Mouse (Mus musculus) MEL (cell line): Measurements from ENCODE around the gene Mturn. TPM values are rescaled to one million over a fixed set of nuclear protein-coding genes. Genes with fewer than 3 reads are reported as not detected.

Source experiments
- DNase-seq: peaks from one replicate; pipeline ENCODE4 v3.0.0; 2011; ENCODE audit warnings: low read depth, low spot score
- H3K27ac ChIP-seq: 2 replicates; pipeline ENCODE4 v1.5.1; 2012; ENCODE audit warnings: low read depth, mild to moderate bottlenecking, control low read depth, low read length, moderate library complexity; ENCODE audit not compliant: control insufficient read depth
- H3K27me3 ChIP-seq, 2 experiments: fragments of 150-350 bp in 1 of 2; sonication (generic) in 1 of 2; 2 replicates each; pipeline ENCODE4 v1.6.1; 2012; ENCODE audit warnings: low read length in 2 of 2, mild to moderate bottlenecking in 2 of 2, improper control_type of control experiment in 1 of 2, moderate library complexity in 1 of 2; ENCODE audit not compliant: insufficient read depth in 2 of 2, control insufficient read depth in 1 of 2
- H3K36me3 ChIP-seq, 2 experiments: 2 replicates each; pipeline ENCODE4 v1.6.1; 2012 to 2014; ENCODE audit warnings: low read length in 2 of 2, improper control_type of control experiment in 1 of 2, inconsistent platforms in 1 of 2, mild to moderate bottlenecking in 1 of 2; ENCODE audit not compliant: insufficient read depth in 2 of 2, control insufficient read depth in 1 of 2
- H3K4me1 ChIP-seq, 2 experiments: fragments of 150-350 bp in 1 of 2; sonication (generic) in 1 of 2; 2 replicates each; pipeline ENCODE4 v1.6.1; 2012; ENCODE audit warnings: low read length in 2 of 2, improper control_type of control experiment in 1 of 2, mild to moderate bottlenecking in 1 of 2; ENCODE audit not compliant: insufficient read depth in 2 of 2, control insufficient read depth in 1 of 2
- H3K4me3 ChIP-seq, 2 experiments: fragments of 150-350 bp in 1 of 2; sonication (generic) in 1 of 2; 2 replicates each; pipeline ENCODE4 v1.5.1; 2012; ENCODE audit warnings: low read depth in 2 of 2, low read length in 2 of 2, mild to moderate bottlenecking in 2 of 2, moderate library complexity in 2 of 2, control low read depth in 1 of 2, improper control_type of control experiment in 1 of 2; ENCODE audit not compliant: control insufficient read depth in 1 of 2, insufficient read depth in 1 of 2
- H3K79me2 ChIP-seq: 2 replicates; pipeline ENCODE4 v1.6.1; 2012; ENCODE audit warnings: mild to moderate bottlenecking, low read length, moderate library complexity; ENCODE audit not compliant: control insufficient read depth, poor library complexity, insufficient read depth
- H3K9ac ChIP-seq: 2 replicates; pipeline ENCODE4 v1.6.1; 2012; ENCODE audit warnings: low read depth, mild to moderate bottlenecking, control low read depth, low read length, moderate library complexity; ENCODE audit not compliant: control insufficient read depth, poor library complexity, severe bottlenecking
- H3K9me3 ChIP-seq: fragments of 150-350 bp; sonication (generic); replicated peaks from 2 replicates; pipeline ENCODE4 v1.6.1; 2012; ENCODE audit warnings: mild to moderate bottlenecking, low read length, improper control_type of control experiment, moderate library complexity; ENCODE audit not compliant: insufficient read depth
- BHLHE40 ChIP-seq: IDR thresholded peaks from 2 replicates; pipeline ENCODE4 v1.6.1; 2012; ENCODE audit warnings: low read depth, mild to moderate bottlenecking, inconsistent platforms, low read length, improper control_type of control experiment, borderline replicate concordance
- CHD2 ChIP-seq: IDR thresholded peaks from 2 replicates; pipeline ENCODE4 v1.6.1; 2011; ENCODE audit warnings: low read length, improper control_type of control experiment
- CTCF ChIP-seq, 3 experiments: IDR thresholded peaks in 2 of 3; conservative IDR thresholded peaks in 1 of 3; 2 replicates each; pipeline ENCODE4 v1.5.1; 2011 to 2012; ENCODE audit warnings: low read length in 3 of 3, low read depth in 2 of 3, mild to moderate bottlenecking in 2 of 3, improper control_type of control experiment in 1 of 3, inconsistent platforms in 1 of 3, mixed read lengths in 1 of 3, moderate library complexity in 1 of 3; ENCODE audit not compliant: control insufficient read depth in 1 of 3, insufficient read depth in 1 of 3, poor library complexity in 1 of 3, severe bottlenecking in 1 of 3
- ELF1 ChIP-seq: IDR thresholded peaks from 2 replicates; pipeline ENCODE4 v1.6.1; 2014; ENCODE audit warnings: low read depth, mild to moderate bottlenecking, inconsistent platforms, low read length, improper control_type of control experiment, moderate library complexity
- EP300 ChIP-seq, 2 experiments: IDR thresholded peaks; 2 replicates each; pipeline ENCODE4 v1.6.1; 2011; ENCODE audit warnings: improper control_type of control experiment in 2 of 2, low read length in 2 of 2, low read depth in 1 of 2, mild to moderate bottlenecking in 1 of 2
- GABPA ChIP-seq: IDR thresholded peaks from 2 replicates; pipeline ENCODE4 v1.6.1; 2012; ENCODE audit warnings: low read depth, mild to moderate bottlenecking, inconsistent platforms, low read length, improper control_type of control experiment, moderate library complexity
- GATA1 ChIP-seq: IDR thresholded peaks from 2 replicates; pipeline ENCODE4 v1.6.1; 2011; ENCODE audit warnings: low read depth, low read length, improper control_type of control experiment
- HCFC1 ChIP-seq: IDR thresholded peaks from 2 replicates; pipeline ENCODE4 v1.6.1; 2012; ENCODE audit warnings: low read depth, mild to moderate bottlenecking, inconsistent platforms, low read length, improper control_type of control experiment, moderate library complexity
- JUND ChIP-seq: IDR thresholded peaks from 2 replicates; pipeline ENCODE4 v1.6.1; 2011; ENCODE audit warnings: low read depth, mild to moderate bottlenecking, improper control_type of control experiment, low read length
- KAT2A ChIP-seq: conservative IDR thresholded peaks from 2 replicates; pipeline ENCODE4 v1.6.1; 2012; ENCODE audit warnings: low read depth, low read length, improper control_type of control experiment, inconsistent platforms
- MAFK ChIP-seq: IDR thresholded peaks from 2 replicates; pipeline ENCODE4 v1.6.1; 2011; ENCODE audit warnings: low read depth, mild to moderate bottlenecking, low read length, improper control_type of control experiment, borderline replicate concordance
- MAX ChIP-seq: IDR thresholded peaks from 2 replicates; pipeline ENCODE4 v1.6.1; 2011; ENCODE audit warnings: low read length, improper control_type of control experiment
- MAZ ChIP-seq: IDR thresholded peaks from 2 replicates; pipeline ENCODE4 v1.6.1; 2012; ENCODE audit warnings: low read depth, mild to moderate bottlenecking, inconsistent platforms, low read length, improper control_type of control experiment
- MEF2A ChIP-seq: IDR thresholded peaks from 2 replicates; pipeline ENCODE4 v1.6.1; 2014; ENCODE audit warnings: low read depth, mild to moderate bottlenecking, inconsistent platforms, low read length, improper control_type of control experiment; ENCODE audit not compliant: poor library complexity, insufficient replicate concordance, severe bottlenecking; ENCODE audit errors: extremely low read depth
- NELFE ChIP-seq: IDR thresholded peaks from 2 replicates; pipeline ENCODE4 v1.6.1; 2011; ENCODE audit warnings: low read depth, low read length, improper control_type of control experiment
- NRF1 ChIP-seq: IDR thresholded peaks from 2 replicates; pipeline ENCODE4 v1.6.1; 2014; ENCODE audit warnings: low read depth, mild to moderate bottlenecking, inconsistent platforms, low read length, improper control_type of control experiment, moderate library complexity; ENCODE audit not compliant: poor library complexity, insufficient read depth, severe bottlenecking
- POLR2AphosphoS2 ChIP-seq: IDR thresholded peaks from 2 replicates; pipeline ENCODE4 v1.6.1; 2011; ENCODE audit warnings: low read length, improper control_type of control experiment
- SIN3A ChIP-seq: IDR thresholded peaks from 2 replicates; pipeline ENCODE4 v1.6.1; 2012; ENCODE audit warnings: low read length, improper control_type of control experiment, inconsistent platforms
- SMC3 ChIP-seq: IDR thresholded peaks from 2 replicates; pipeline ENCODE4 v1.6.1; 2011; ENCODE audit warnings: low read depth, low read length, improper control_type of control experiment
- TAL1 ChIP-seq: IDR thresholded peaks from 2 replicates; pipeline ENCODE4 v1.6.1; 2012; ENCODE audit warnings: mild to moderate bottlenecking, inconsistent platforms, low read length, moderate library complexity, mixed read lengths
- USF1 ChIP-seq: IDR thresholded peaks from 2 replicates; pipeline ENCODE4 v1.6.1; 2014; ENCODE audit warnings: low read depth, mild to moderate bottlenecking, inconsistent platforms, low read length, improper control_type of control experiment, moderate library complexity
- USF2 ChIP-seq, 2 experiments: IDR thresholded peaks; 2 replicates each; pipeline ENCODE4 v1.6.1; 2011 to 2012; ENCODE audit warnings: improper control_type of control experiment in 2 of 2, low read length in 2 of 2, borderline replicate concordance in 1 of 2, inconsistent platforms in 1 of 2, low read depth in 1 of 2, mild to moderate bottlenecking in 1 of 2; ENCODE audit not compliant: insufficient read depth in 1 of 2
- polyA plus RNA-seq, 2 experiments: library from polyadenylated mRNA; stranded (reverse) in 1 of 2; unstranded in 1 of 2; fragments of >175 nt in 1 of 2; fragments of >200 nt in 1 of 2; gene quantifications; 2 replicates each; pipeline versions ENCODE4 v1.2.1 to v1.2.4; 2012; ENCODE audit warnings: low replicate concordance in 2 of 2, low read depth in 1 of 2; ENCODE audit not compliant: insufficient read length in 2 of 2, insufficient read depth in 1 of 2, missing spikeins in 1 of 2
- total RNA-seq: library from RNA; depleted of rRNA; stranded (reverse); fragments of 300-350 nt; gene quantifications from 2 replicates; pipeline ENCODE4 v1.2.3, GENCODE M21; 2012

Mturn gene
- total and polyA plus RNA-seq, 3 experiments, result 0.31 to 1.1 TPM; not detected in 1

GRCm38 (mm10) chr6:54706611-54707172 is 25.3 kb downstream of the Mturn start:
- Histone ChIP-seq H3K4me3 (no peak overlapping the region), H3K36me3 (no peaks in the 10 kb centered on the region), H3K4me1 (0 out of 4 replicates have a peak, but pooled peaks cover 0 to 4% of the 10 kb centered on the region in 2 experiments), H3K79me2 (no peaks in the 10 kb centered on the region), H3K9ac (no peak overlapping the region), H3K27me3 (no peaks in the 10 kb centered on the region; a peak in 1 of 4 replicates), H3K27ac (no peak overlapping the region), H3K9me3 (no peaks in the 10 kb centered on the region)
- DNase-seq, result no peak
- TF ChIP-seq EP300 (IDR thresholded peaks at IDR 0.05; ENCODE audit: low read depth in 1 of 2, low read length in 2 of 2) (no peak), MEF2A (no peak), HCFC1 (no peak)

GRCm38 (mm10) chr6:54708646-54709045 is 27.2 kb downstream of the Mturn start:
- TF ChIP-seq NELFE (no peak), KAT2A (no peak), GABPA (no peak), TAL1 (no peak), USF2 (IDR thresholded peaks at IDR 0.05; ENCODE audit: borderline replicate concordance in 1 of 2, insufficient read depth in 1 of 2, low read depth in 1 of 2, low read length in 2 of 2) (no peak), CTCF (IDR thresholded peaks at IDR 0.05 in 2 of 3, conservative IDR thresholded peaks at IDR 0.05 in 1 of 3; ENCODE audit: control insufficient read depth in 1 of 3, insufficient read depth in 1 of 3, low read depth in 2 of 3, low read length in 3 of 3, poor library complexity in 1 of 3, severe bottlenecking in 1 of 3) (no peak), MAX (no peak), MAZ (no peak), JUND (no peak), SIN3A (no peak), ELF1 (no peak), NRF1 (no peak), MAFK (no peak), USF1 (no peak), BHLHE40 (no peak), SMC3 (no peak), POLR2AphosphoS2 (no peak), GATA1 (no peak), CHD2 (no peak)
- no peaks in the 10 kb centered on the region for H3K27me3 ChIP-seq

More at GRCm38 (mm10) chr6:54708646-54709045, 27.2 kb downstream of the Mturn start:
- Histone ChIP-seq H3K9ac (no peak overlapping the region), H3K9me3 (no peaks in the 10 kb centered on the region), H3K4me1 (0 out of 4 replicates have a peak, but pooled peaks cover 0 to 4% of the 10 kb centered on the region in 2 experiments), H3K4me3 (no peak overlapping the region), H3K27ac (no peak overlapping the region), H3K79me2 (no peaks in the 10 kb centered on the region), H3K36me3 (no peaks in the 10 kb centered on the region)
- no peak for DNase-seq
